Mouse (Mus musculus): Measurements from ENCODE around the gene Copz1. TPM values are rescaled to one million over a fixed set of nuclear protein-coding genes. Genes with fewer than 3 reads are reported as not detected.

Copz1 gene
- total RNA-seq, 2 experiments from 2014 or later, result 85.5 to 93.0 TPM

GRCm38 (mm10) chr15:103317120-103317519, 44.6 kb downstream of the Copz1 start:
- DNase-seq (ENCODE audit: extremely low spot score in 1 of 2, low spot score in 2 of 2), result no peak
- intact Hi-C loops (cut with DNase I), result loop anchor here (10.0 kb wide), 1 partner anchor 302 kb away; the partner anchor contains the start of gene Hoxc4
- no peak for TF ChIP-seq CTCF (IDR thresholded peaks at IDR 0.05)
- Histone ChIP-seq H3K4me3 (no peak overlapping the region), H3K27ac (no peak overlapping the region)

GRCm38 (mm10) chr15:103317731-103318130, 45.2 kb downstream of the Copz1 start:
- intact Hi-C loops (cut with DNase I), result loop anchor here (10.0 kb wide), 1 partner anchor 303 kb away; the partner anchor contains the start of gene Hoxc4
- Histone ChIP-seq H3K27ac (no peak overlapping the region; the same call in 1 of the 2 replicates), H3K4me3 (no peak overlapping the region)
- TF ChIP-seq CTCF (IDR thresholded peaks at IDR 0.05), result no peak
- DNase-seq (ENCODE audit: extremely low spot score in 1 of 2, low spot score in 2 of 2), result no peak

GRCm38 (mm10) chr15:103318201-103318816, 45.8 kb downstream of the Copz1 start:
- TF ChIP-seq CTCF (IDR thresholded peaks at IDR 0.05), result no peak
- Histone ChIP-seq H3K27ac (no peak overlapping the region; the same call in 1 of the 2 replicates), H3K4me3 (no peak overlapping the region)
- DNase-seq (ENCODE audit: extremely low spot score in 1 of 2, low spot score in 2 of 2), result no peak
- intact Hi-C loops (cut with DNase I), result loop anchor here (10.0 kb wide), 1 partner anchor 304 kb away; the partner anchor contains the start of gene Hoxc4

- intact Hi-C loops (cut with DNase I), result no loop called here
- Histone ChIP-seq H3K4me3 (no peak overlapping the region), H3K27ac (peak overlapping the region; percentile 16; the same call in 1 of the 2 replicates)
- DNase-seq (ENCODE audit: extremely low spot score in 1 of 2, low spot score in 2 of 2), result no peak
- TF ChIP-seq CTCF (IDR thresholded peaks at IDR 0.05), result peak; percentile 44
Observed at GRCm38 (mm10) chr15:103321076-103321475, 48.6 kb downstream of the Copz1 start.

- intact Hi-C loops (cut with DNase I), result no loop called here
- H3K4me3 ChIP-seq, result peak overlapping the region; percentile 70
- peak overlapping the region; percentile 56 for H3K27ac ChIP-seq
- TF ChIP-seq CTCF (IDR thresholded peaks at IDR 0.05), result no peak
- DNase-seq (ENCODE audit: extremely low spot score in 1 of 2, low spot score in 2 of 2), result no peak
Observed at GRCm38 (mm10) chr15:103322396-103322795, 49.9 kb downstream of the Copz1 start.

- no peak for TF ChIP-seq CTCF (IDR thresholded peaks at IDR 0.05)
- H3K4me3 ChIP-seq, result peak overlapping the region; percentile 70
- intact Hi-C loops (cut with DNase I), result no loop called here
- peak overlapping the region; percentile 56 for H3K27ac ChIP-seq
- no peak for DNase-seq (ENCODE audit: extremely low spot score in 1 of 2, low spot score in 2 of 2)
Observed at GRCm38 (mm10) chr15:103323070-103323454, 50.5 kb downstream of the Copz1 start.

- H3K27ac ChIP-seq, result peak overlapping the region; percentile 56; the same call in 1 of the 2 replicates
- H3K4me3 ChIP-seq, result peak overlapping the region; percentile 70
- peak; percentile 94 for TF ChIP-seq CTCF (IDR thresholded peaks at IDR 0.05)
- peak; percentile 79 to 82 for DNase-seq (ENCODE audit: extremely low spot score in 1 of 2, low spot score in 2 of 2)
- intact Hi-C loops (cut with DNase I), result no loop called here
Observed at GRCm38 (mm10) chr15:103323455-103324247, 51.1 kb downstream of the Copz1 start.

GRCm38 (mm10) chr15:103333081-103333615, 60.6 kb downstream of the Copz1 start:
- intact Hi-C loops (cut with DNase I), result loop anchor here (10.0 kb wide), 1 partner anchor 588 kb away; no protein-coding TSS in a partner anchor
- H3K27ac ChIP-seq, result peak overlapping the region; percentile 82; the same call in 1 of the 2 replicates
- H3K4me3 ChIP-seq, result no peak overlapping the region
- no peak for DNase-seq (ENCODE audit: extremely low spot score in 1 of 2, low spot score in 2 of 2)
- TF ChIP-seq CTCF (IDR thresholded peaks at IDR 0.05), result no peak

- H3K4me3 ChIP-seq, result no peak overlapping the region
- peak overlapping the region; percentile 82 for H3K27ac ChIP-seq
- intact Hi-C loops (cut with DNase I), result loop anchor here (10.0 kb wide), 1 partner anchor 589 kb away; no protein-coding TSS in a partner anchor
- no peak for DNase-seq (ENCODE audit: extremely low spot score in 1 of 2, low spot score in 2 of 2)
- TF ChIP-seq CTCF (IDR thresholded peaks at IDR 0.05), result no peak
Observed at GRCm38 (mm10) chr15:103333738-103334137, 61.2 kb downstream of the Copz1 start.

GRCm38 (mm10) chr15:103334194-103334593, 61.7 kb downstream of the Copz1 start:
- Histone ChIP-seq H3K27ac (peak overlapping the region; percentile 82), H3K4me3 (no peak overlapping the region)
- no peak for DNase-seq (ENCODE audit: extremely low spot score in 1 of 2, low spot score in 2 of 2)
- no peak for TF ChIP-seq CTCF (IDR thresholded peaks at IDR 0.05)
- intact Hi-C loops (cut with DNase I), result loop anchor here (10.0 kb wide), 1 partner anchor 589 kb away; no protein-coding TSS in a partner anchor

- DNase-seq (ENCODE audit: extremely low spot score in 1 of 2, low spot score in 2 of 2), result no peak
- Histone ChIP-seq H3K27ac (peak overlapping the region; percentile 68), H3K4me3 (no peak overlapping the region)
- intact Hi-C loops (cut with DNase I), result loop anchor here (10.0 kb wide), 1 partner anchor 590 kb away; no protein-coding TSS in a partner anchor
- no peak for TF ChIP-seq CTCF (IDR thresholded peaks at IDR 0.05)
Observed at GRCm38 (mm10) chr15:103335040-103335439, 62.5 kb downstream of the Copz1 start.

All from left cerebral cortex, adult 2 months (tissue).